Mouse (Mus musculus) heart, postnatal 10 days (tissue): ENCODE data around the gene Zcwpw1. TPM values are rescaled to one million over a fixed set of nuclear protein-coding genes. Genes with fewer than 3 reads are reported as not detected.
"Not testable (repeated sequence)": the region's sequence is repeated elsewhere in the genome, so short reads cannot be mapped to it uniquely, and the experiment has no call there.

Experiments used
- DNase-seq, 2 experiments: peaks; one replicate each; pipeline ENCODE4 v3.0.0; 2021
- intact Hi-C: fragments of 180-260 bp; cut with DNase I; formaldehyde crosslinking; loops from one replicate; pipeline ENCODE4 v1.15.1; 2025
- total RNA-seq, 2 experiments: library from RNA; stranded (reverse); gene quantifications; 2 replicates each; pipeline ENCODE4 v1.2.3; 2021

Gene Zcwpw1
- 1 to 10 TPM; 2.8 to 3.1 TPM for total RNA-seq

GRCm38 (mm10) chr5:137787151-137787928, at the start of gene Zcwpw1, which contains the start of gene Mepce:
Gene Zcwpw1, plus strand, starts transcription at chr5:137787798.
Gene Mepce, minus strand, starts transcription at chr5:137787655.
- DNase-seq: peak; percentile 97 to 98
- intact Hi-C loops: loop anchor here (10.0 kb wide), 1 partner anchor 377 kb away; the partner anchor contains the start of gene Cops6

GRCm38 (mm10) chr5:137738516-137738915, 49.1 kb upstream of the Zcwpw1 start:
- intact Hi-C loops: no loop called here
- DNase-seq: no peak

GRCm38 (mm10) chr5:137739471-137739870, 48.1 kb upstream of the Zcwpw1 start:
- intact Hi-C loops: no loop called here
- DNase-seq: no peak

- intact Hi-C loops: loop anchor here (5.0 kb wide), 1 partner anchor 68 kb away; no protein-coding TSS in a partner anchor
- no peak for DNase-seq
Observed at GRCm38 (mm10) chr5:137740506-137740905, 47.1 kb upstream of the Zcwpw1 start.

- intact Hi-C loops: loop anchor here (1.0 to 5.0 kb wide), 2 partner anchors 69 to 84 kb away; no protein-coding TSS in a partner anchor
- DNase-seq: peak; percentile 84 to 85
Observed at GRCm38 (mm10) chr5:137741023-137741931, 46.3 kb upstream of the Zcwpw1 start, which contains the start of gene Nyap1. Gene Nyap1, minus strand, starts transcription at chr5:137741607.

- DNase-seq: no peak
- intact Hi-C loops: loop anchor here (5.0 kb wide), 1 partner anchor 70 kb away; no protein-coding TSS in a partner anchor
Observed at GRCm38 (mm10) chr5:137742048-137742447, 45.5 kb upstream of the Zcwpw1 start.

- intact Hi-C loops: loop anchor here (5.0 kb wide), 1 partner anchor 71 kb away; no protein-coding TSS in a partner anchor
- DNase-seq: no peak
Observed at GRCm38 (mm10) chr5:137742836-137743235, 44.8 kb upstream of the Zcwpw1 start.

- no peak for DNase-seq
- intact Hi-C loops: loop anchor here (5.0 kb wide), 1 partner anchor 72 kb away; no protein-coding TSS in a partner anchor
Observed at GRCm38 (mm10) chr5:137744197-137744596, 43.4 kb upstream of the Zcwpw1 start.

- intact Hi-C loops: loop anchor here (5.0 kb wide), 1 partner anchor 213 kb away; the partner anchor contains the start of genes Epo and Gnb2
- peak; percentile 94 to 95 for DNase-seq
Observed at GRCm38 (mm10) chr5:137745214-137746171, 42.1 kb upstream of the Zcwpw1 start, which contains the start of gene Tsc22d4. Gene Tsc22d4, plus strand, starts transcription at chr5:137745730.

GRCm38 (mm10) chr5:137746282-137746850, 41.2 kb upstream of the Zcwpw1 start:
- peak; percentile 86 for DNase-seq
- intact Hi-C loops: loop anchor here (5.0 kb wide), 1 partner anchor 214 kb away; the partner anchor contains the start of genes Epo and Gnb2

GRCm38 (mm10) chr5:137746851-137747325, 40.7 kb upstream of the Zcwpw1 start:
- DNase-seq: peak; percentile 53 to 55

GRCm38 (mm10) chr5:137747326-137747961, 40.2 kb upstream of the Zcwpw1 start:
- intact Hi-C loops: loop anchor here (5.0 kb wide), 1 partner anchor 215 kb away; the partner anchor contains the start of genes Epo and Gnb2
- DNase-seq: peak; percentile 71 to 74

More at GRCm38 (mm10) chr5:137746851-137747325, 40.7 kb upstream of the Zcwpw1 start:
- intact Hi-C loops: loop anchor here (5.0 kb wide), 1 partner anchor 215 kb away; the partner anchor contains the start of genes Epo and Gnb2

- peak; percentile 73 to 77 for DNase-seq
- intact Hi-C loops: loop anchor here (5.0 kb wide), 1 partner anchor 216 kb away; the partner anchor contains the start of genes Epo and Gnb2
Observed at GRCm38 (mm10) chr5:137748130-137748770, 39.3 kb upstream of the Zcwpw1 start.

- intact Hi-C loops: loop anchor here (5.0 kb wide), 1 partner anchor 217 kb away; the partner anchor contains the start of genes Epo and Gnb2
- peak in 1 of 2 experiments; percentile 49 for DNase-seq
Observed at GRCm38 (mm10) chr5:137749196-137749836, 38.3 kb upstream of the Zcwpw1 start.

GRCm38 (mm10) chr5:137750212-137750611, 37.4 kb upstream of the Zcwpw1 start:
- DNase-seq, intact Hi-C loops: not testable (repeated sequence)

- intact Hi-C loops: no loop called here
- DNase-seq: peak; percentile 62 to 65
Observed at GRCm38 (mm10) chr5:137751221-137751887, 36.2 kb upstream of the Zcwpw1 start.
